Mouse (Mus musculus): Measurements from ENCODE around the gene Nop58. TPM values are rescaled to one million over a fixed set of nuclear protein-coding genes. Genes with fewer than 3 reads are reported as not detected.

The Nop58 gene
- total RNA-seq, 2 experiments from 2014 or later = 65.7 to 69.7 TPM

DNA sequence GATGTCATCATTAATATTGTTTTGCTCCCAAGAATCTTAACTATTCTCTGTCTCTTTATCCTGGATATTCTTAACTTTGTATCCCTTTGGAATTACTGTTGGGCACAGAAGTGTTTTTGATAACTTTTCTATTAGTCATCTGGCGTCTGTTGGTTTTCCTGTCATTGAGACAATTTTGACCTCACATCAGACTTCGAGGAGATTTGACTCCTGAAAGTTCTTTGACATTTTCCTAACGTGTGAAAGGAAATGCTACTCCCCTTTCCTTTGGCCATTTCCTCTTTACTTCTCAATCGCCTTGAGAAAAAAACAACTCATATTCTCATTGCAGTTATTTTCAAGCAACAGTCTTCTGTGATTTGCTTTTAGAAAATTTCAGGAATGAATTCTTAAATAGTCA is 80.5 kb downstream of the Nop58 start:
- Histone ChIP-seq H3K27ac (peak overlapping the region; percentile 97), H3K4me3 (peak overlapping the region; percentile 94)
- TF ChIP-seq CTCF (conservative IDR thresholded peaks at IDR 0.05) = no peak
- no peak for DNase-seq (ENCODE audit: low spot score in 2 of 2)

DNA sequence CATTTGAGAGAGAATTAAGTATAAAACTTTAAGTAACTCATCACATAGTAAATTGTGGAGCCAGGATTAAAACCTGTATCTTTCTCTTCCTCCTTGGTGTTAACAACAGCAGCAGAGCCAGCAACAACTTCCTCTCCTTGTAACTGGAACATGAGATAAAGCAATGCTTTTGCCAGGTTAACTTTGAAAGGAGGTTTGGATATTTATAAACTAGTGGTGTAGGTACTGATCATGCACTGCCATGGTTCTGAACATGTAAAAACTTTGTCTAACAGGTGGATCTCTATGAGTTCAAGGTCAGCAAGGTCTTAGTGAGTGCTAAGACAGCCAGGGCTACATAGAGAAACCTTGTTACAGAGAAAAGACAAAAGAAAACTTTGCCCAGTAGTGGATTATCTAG is 81.9 kb downstream of the Nop58 start:
- no peak for DNase-seq (ENCODE audit: low spot score in 2 of 2)
- no peak for TF ChIP-seq CTCF (conservative IDR thresholded peaks at IDR 0.05)
- peak overlapping the region; percentile 94 for H3K4me3 ChIP-seq

More for the DNA sequence above, 81.9 kb downstream of the Nop58 start:
- peak overlapping the region; percentile 97; the same call in 1 of the 2 replicates for H3K27ac ChIP-seq

Other genes with a start within 250 kb of the Nop58 start
- gene Fzd7, start 202.5 kb upstream of the Nop58 start, total RNA-seq (2021) = 1 to 10 TPM; 5.4 to 6.7 TPM
- 10 to 100 TPM; 14.5 to 16.1 TPM for gene Gm973, start 168.7 kb upstream of the Nop58 start, total RNA-seq (2021)
- 100 to 1,000 TPM; 117 to 120 TPM for gene Sumo1, start 14.1 kb upstream of the Nop58 start, total RNA-seq (2021)
- 10 to 100 TPM; 90.3 to 91.2 TPM for gene Bmpr2, start 78.4 kb downstream of the Nop58 start, total RNA-seq (2021)
- 10 to 100 TPM; 55.7 to 57.3 TPM for gene Fam117b, start 228.0 kb downstream of the Nop58 start, total RNA-seq (2021)

All from layer of hippocampus, adult 2 months (tissue).